Mouse (Mus musculus) left cerebral cortex, adult 6 months (tissue): ENCODE measurements around the gene Wnt4. TPM values are rescaled to one million over a fixed set of nuclear protein-coding genes. Genes with fewer than 3 reads are reported as not detected.

Source experiments
- long read RNA-seq, 2 experiments: library from polyadenylated mRNA; unstranded; transcript quantifications; one replicate each; pipeline ENCODE4 v2.0.0; 2019 to 2020
- polyA plus RNA-seq: library from polyadenylated mRNA; unstranded; fragments of <200 nt; fragmentation: Nextera tagmentation; gene quantifications from 2 replicates; pipeline ENCODE4 v1.2.3, GENCODE M21; 2021

Wnt4 gene
- 2.3 and 2.4 TPM in 2 replicates for polyA plus RNA-seq
- long read RNA-seq, experiment 1, partial matches to known transcripts = 1 of 4 reads
- long read RNA-seq, experiment 1, other reads (novel, unspliced or antisense) = 3 of 4 reads
- long read RNA-seq, experiment 2, full-length matches to known transcripts = 1 of 11 reads
- long read RNA-seq, experiment 2, partial matches to known transcripts = 7 of 11 reads
- long read RNA-seq, experiment 2, other reads (novel, unspliced or antisense) = 3 of 11 reads

DNA sequence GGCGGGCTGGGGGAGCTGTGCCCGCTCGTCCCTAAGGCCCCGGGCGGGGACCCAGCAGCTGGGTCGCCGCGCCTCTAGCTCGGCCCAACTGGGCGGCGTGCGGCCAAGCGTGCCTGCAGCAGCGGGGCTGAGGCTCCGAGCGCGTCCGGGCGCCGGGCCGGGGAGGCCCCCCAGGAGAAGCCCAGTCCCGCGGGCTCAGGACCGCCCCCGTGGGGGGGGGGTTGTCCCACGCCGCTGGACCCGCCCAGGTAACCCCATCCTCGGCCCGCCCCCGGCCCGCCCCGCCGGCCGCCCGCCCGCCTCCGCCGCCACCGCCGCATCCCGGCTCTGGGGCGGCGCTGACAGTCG is at the start of gene Wnt4:
Gene Wnt4, plus strand, starts transcription at position 324 of the 348 bp plus-strand sequence.

Other genes starting within 250 kb of the Wnt4 start
- gene Zbtb40, start 228.7 kb upstream of the Wnt4 start, polyA plus RNA-seq = 1.3 and 1.5 TPM in 2 replicates
- 463 and 529 TPM in 2 replicates for gene Cdc42, start 80.2 kb downstream of the Wnt4 start, polyA plus RNA-seq
- not detected in 2 replicates for gene Cela3a, start 132.3 kb downstream of the Wnt4 start, polyA plus RNA-seq
- not detected in 2 replicates for gene Cela3b, start 153.1 kb downstream of the Wnt4 start, polyA plus RNA-seq
- gene 1700013G24Rik, start 175.8 kb downstream of the Wnt4 start, polyA plus RNA-seq = not detected in 2 replicates
- 0.44 and 0.55 TPM in 2 replicates for gene Hspg2, start 191.3 kb downstream of the Wnt4 start, polyA plus RNA-seq